Mouse (Mus musculus) heart, postnatal 10 days (tissue): ENCODE results near the gene Stpg3. TPM values are rescaled to one million over a fixed set of nuclear protein-coding genes. Genes with fewer than 3 reads are reported as not detected.

Experiments
- DNase-seq, 2 experiments: peaks; one replicate each; pipeline ENCODE4 v3.0.0; 2021
- intact Hi-C: fragments of 180-260 bp; cut with DNase I; formaldehyde crosslinking; loops from one replicate; pipeline ENCODE4 v1.15.1; 2025
- total RNA-seq, 2 experiments: library from RNA; stranded (reverse); gene quantifications; 2 replicates each; pipeline ENCODE4 v1.2.3; 2021

The Stpg3 gene
- total RNA-seq, 2 experiments from 2014 or later: not detected

DNA sequence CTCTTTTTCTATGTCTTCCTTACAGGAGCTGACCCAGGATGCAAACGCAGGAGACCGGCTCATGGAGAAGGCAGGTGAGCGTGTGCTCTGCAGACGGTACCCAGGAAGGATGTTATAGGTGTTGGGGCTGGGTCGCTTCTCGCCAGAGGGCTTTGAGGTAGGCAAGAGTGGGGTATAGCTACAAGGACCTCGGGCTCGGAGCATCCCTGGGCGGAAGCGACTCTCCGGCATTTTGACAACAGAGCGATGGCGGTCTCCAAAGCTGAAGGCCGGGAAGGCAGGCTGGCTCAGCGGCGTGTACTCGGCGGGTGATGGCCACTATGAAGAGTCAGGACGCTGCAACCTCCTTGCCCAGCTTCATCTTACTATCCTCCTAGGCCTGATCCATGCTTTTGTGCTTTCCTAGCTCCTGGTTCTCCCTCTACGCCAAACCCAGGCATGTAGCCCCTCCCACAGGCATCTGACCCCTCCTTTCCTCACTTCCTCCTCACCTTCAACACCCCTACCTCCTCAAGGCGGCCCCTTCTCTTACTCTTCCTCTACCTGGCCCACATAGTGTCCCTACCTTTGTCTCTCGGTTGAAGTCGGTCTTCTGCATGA is 1.1 kb downstream of the Stpg3 start:
- intact Hi-C loops: no loop called here
- DNase-seq: no peak

DNA sequence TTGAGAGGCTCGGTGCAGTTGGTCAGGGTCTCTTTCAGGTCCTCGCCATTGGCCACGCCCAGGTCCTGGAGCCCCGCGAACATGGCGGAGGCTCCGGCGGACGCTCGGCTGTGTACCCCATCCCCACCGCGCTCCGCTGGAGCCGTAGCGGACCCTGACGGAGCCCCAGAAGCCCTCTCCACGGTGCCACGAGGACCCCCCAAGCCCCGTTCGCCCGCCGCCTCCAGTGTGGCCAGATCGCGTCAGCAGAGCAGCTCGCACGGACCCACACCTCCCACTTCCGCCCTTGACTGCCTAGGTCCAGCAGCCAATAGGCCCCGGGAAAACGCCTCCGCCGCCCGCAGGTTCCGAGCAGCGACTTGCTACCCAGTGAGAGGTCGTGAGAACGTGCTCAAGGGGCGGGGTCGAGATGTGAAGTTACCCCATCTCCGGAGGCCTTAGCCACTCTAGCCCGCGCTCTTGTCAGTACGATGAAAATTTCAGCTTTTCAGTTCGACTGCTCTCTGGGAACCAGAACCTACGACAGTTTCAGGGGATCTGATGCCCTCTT is 3.2 kb downstream of the Stpg3 start, which contains the start of gene Nelfb:
TSS of gene Nelfb (minus strand) at position 369 of the 550 bp plus-strand sequence.
- DNase-seq: peak; percentile 94 to 96
- intact Hi-C loops: no loop called here

DNA sequence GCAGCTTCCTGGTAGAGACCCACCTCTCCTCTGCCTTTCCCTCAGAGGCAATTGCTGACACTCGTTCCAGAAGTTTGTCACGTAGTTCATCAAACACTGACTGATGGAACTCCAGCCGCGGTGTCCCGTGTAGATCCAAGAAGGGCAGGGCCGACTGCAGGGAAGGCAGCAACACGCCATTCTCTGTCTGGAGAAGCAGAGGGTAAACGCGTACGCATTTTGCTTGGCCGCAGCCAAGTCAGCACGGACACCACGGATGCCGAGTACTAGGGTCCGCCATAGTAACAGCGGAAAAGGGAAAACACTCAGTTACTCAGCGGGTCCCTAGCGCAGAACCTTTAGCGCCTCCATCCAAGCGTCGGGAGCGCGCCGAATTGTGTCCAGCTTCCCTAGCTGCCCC is 3.8 kb downstream of the Stpg3 start:
- DNase-seq: no peak
- intact Hi-C loops: no loop called here

DNA sequence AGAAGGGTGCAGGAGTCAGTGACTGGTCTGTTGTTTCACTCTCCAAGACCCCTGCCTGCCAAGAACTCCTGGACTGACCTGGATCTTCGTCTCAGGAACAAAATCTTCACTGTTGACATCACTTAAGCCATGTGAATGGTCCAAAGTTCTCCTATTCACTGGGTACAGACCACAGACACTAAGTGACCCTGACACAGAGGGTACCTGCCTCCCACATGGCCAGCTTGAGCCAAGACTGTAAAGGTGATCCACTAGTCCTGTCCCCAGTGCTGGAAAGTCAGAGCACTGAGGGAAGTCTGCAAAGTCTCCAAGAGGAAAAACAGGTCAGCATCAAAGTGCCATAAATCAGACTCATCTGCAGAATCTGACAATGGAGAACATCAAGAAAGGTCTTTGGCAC is 6.8 kb downstream of the Stpg3 start:
- intact Hi-C loops: no loop called here
- no peak for DNase-seq

DNA sequence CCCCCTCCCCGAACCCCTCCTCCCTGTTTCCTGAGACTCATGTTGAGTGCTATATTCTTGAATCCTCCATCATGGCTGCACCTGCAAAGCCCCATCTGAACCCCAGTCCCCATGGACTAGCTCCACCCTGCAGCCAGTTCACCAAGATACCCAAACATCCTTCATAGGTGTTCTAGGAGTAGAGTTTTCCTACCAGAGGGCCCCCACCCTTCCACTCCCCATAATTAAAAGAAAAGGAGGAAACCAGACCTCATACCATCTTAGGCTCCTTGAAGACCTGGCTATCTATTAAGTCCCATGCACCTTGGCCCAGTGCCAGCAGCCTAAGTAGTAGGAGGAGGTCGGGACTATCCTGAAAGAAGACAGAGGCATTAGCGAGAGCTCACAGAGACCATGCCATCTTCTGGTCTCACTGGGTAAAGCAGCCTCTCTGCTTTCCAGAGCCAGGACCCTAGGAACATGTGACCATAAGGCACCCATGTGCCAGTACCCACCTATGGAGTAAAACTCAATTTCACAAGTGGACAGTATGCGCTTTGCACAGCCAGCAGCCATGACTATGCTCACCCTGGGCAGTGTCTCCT is 10.7 kb downstream of the Stpg3 start:
- peak in 1 of 2 experiments; percentile 21 for DNase-seq

DNA sequence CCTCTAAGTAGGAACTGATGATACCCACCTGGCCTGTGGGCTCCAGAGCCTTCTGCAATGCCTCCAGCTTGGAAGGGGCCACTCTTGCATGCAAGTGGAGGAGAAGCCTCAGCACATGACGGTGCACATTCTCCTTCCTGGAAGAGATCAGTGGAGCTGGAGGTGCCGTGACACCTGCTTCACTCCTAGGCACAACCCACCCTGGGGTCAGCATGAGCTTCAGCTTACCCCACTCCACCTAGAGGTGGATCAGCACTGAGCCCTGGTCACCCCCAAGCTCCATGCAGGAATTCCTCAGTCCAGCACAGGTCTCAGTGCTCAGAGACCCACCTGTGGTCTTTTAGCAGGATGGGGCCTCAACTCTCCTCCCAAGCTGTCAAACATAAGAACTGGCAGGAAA is 13.8 kb downstream of the Stpg3 start:
- intact Hi-C loops: no loop called here

More for the DNA sequence above, 10.7 kb downstream of the Stpg3 start:
- intact Hi-C loops: no loop called here

DNA sequence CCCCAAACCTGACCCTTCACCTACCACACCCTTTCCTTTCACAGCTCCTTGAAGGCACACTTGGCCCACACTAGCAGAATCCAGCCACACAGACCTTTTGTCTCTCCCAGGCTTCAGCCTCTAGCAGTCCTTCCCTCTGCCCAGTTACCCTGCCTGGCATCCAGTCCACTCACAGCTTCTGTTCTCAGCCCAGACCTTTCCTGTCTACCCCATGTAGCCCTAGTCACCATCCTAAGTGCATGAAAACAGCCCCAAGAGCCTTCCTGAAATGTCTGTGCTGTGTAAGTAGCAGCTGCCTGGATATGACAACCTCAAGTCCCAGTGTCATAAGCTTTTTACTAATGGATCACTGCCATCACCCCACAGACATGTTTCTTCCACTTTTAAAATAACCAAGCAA is 16.5 kb downstream of the Stpg3 start:
- intact Hi-C loops: no loop called here
- DNase-seq: peak; percentile 20

More for the DNA sequence above, 13.8 kb downstream of the Stpg3 start:
- no peak for DNase-seq

DNA sequence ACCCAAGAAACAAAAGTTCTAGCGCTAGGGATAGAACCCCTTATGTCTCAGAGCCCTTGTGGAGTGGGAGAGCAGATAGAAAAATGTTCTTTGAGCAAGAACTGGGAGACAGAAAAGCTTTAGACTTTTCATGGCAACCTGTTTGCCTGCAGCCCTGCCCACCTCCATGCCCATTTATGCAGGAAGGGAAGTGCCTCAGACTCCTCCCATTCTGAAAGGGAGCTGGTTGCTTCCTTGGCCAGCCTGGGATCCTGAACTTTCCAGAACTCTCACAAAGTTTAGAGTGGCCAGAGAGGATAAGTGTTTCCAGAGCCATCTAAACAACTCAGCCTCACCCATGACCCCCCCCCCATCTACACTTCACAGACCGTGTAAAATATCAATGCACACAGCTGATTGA is 17.2 kb downstream of the Stpg3 start:
- peak in 1 of 2 experiments; percentile 9 for DNase-seq

DNA sequence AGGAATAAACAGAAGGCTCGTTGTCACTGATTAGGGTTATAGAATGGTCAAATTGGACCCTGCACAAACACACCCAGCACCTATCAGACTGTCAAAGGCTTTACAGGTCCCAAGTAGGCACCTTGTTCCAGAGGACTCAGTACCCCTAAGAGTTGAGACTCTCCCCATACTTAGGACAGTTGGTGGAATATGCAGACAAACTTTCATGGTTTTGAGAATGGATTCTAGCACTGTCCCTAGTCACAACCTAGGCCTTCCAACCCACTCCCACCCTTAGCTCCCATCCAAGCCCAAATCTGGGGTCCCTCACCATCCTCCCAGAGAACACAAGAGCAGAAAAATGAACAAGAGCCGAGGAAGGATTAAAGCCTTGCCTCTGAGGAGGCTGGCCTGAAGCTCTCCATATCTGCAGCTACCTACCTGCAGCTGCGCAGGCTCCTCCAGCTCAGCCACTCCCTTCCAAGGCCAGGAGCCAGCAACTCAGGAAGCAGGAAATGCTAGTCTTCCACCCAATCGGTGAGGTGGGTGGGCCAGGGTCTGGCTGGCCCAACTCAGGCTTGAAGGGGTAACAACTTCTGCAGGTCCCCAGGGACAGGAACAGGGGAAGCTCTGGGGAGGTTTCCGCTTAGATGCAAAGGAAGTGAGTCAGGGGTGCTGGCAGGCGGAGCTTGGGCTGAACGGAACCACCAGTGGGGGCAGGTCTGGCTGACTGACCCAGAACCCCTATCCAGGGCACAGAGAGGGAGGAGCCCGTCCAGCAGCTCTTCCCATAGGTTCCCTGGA is 18.1 kb downstream of the Stpg3 start, which contains the start of gene Tor4a:
TSS of gene Tor4a (minus strand) at position 715 of the 783 bp plus-strand sequence.
- intact Hi-C loops: no loop called here
- DNase-seq: peak; percentile 85

More for the DNA sequence above, 17.2 kb downstream of the Stpg3 start:
- intact Hi-C loops: no loop called here

DNA sequence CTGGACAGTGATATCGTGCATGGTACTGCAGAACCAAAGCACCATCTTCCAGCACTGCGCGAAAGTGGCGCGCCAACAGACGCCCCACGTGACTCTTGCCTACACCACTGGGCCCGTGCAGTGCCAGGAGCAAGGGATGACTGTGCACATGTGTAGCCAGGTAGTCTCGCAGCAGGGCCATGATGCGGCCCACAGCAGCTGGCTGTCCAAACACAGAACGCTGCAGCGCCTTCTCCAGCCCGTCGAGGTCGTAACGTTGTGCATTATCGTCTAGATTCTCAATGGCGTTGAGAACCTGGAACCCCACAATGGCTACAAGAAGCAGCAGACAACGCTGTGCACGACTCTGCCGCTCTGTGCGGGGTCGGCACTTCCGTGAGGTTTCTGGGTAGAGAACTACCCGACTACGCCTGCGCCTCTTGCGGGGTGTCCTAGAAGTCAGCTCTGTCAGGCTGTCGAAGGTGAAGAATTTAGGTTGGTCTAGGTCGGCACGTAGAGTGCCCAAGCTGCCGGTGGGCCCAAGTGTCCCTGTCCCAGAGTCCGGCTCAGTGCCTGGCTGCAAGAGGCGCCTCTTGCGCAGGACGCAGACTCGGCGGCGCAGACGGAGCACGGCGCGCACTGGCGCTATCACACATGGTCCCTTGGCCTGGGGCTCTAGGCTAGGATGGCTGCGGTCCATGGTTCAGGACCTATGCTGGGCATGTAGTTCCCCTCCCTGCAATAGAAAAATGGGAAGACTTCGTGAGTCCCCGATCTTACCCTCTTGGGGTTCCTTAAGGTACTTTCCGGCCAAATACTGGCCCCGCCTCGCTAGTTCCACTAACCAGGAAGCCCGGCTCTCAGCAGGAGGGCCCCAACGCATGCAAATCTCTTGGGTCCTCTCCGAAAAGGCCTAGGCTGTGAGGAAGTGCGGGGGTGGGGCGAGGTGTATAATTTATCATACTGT is 19.0 kb downstream of the Stpg3 start:
- intact Hi-C loops: no loop called here
- peak; percentile 74 to 75 for DNase-seq

DNA sequence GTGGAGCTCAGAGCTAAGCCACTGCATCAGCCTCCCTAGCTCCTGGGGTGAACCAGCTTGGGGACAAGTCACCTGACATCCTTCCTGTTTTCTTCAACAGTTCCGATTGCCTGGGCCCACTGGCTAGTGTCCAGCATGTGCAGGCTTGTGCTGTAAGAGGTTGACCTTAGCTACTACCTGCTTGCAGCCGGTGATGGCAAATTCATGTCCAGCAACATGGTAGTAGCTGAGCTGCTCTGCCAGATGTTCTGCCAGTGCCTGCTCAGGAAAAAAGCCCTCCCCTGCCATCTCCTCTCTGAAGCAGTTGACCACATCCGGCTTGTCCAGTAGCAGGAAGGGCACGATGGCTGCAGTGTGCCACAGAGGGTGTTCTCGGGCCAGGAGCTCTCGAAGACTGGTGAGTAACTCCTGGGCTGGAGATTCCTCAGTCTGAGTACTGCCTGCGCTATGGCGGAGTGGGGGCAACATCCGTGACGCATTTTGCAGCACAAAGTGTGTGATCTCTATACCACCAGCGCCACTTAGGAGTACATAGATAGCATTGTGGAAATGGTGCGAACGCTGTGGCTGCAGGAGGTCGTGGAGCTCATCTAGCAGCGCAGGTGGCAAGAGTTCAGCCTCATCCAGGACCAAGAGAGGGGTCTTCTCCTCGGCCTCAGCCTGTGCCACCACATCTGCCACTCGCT is 19.8 kb downstream of the Stpg3 start:
- intact Hi-C loops: loop anchor here (1.0 kb wide), 1 partner anchor 34 kb away; no protein-coding TSS in a partner anchor
- peak in 1 of 2 experiments; percentile 25 for DNase-seq

DNA sequence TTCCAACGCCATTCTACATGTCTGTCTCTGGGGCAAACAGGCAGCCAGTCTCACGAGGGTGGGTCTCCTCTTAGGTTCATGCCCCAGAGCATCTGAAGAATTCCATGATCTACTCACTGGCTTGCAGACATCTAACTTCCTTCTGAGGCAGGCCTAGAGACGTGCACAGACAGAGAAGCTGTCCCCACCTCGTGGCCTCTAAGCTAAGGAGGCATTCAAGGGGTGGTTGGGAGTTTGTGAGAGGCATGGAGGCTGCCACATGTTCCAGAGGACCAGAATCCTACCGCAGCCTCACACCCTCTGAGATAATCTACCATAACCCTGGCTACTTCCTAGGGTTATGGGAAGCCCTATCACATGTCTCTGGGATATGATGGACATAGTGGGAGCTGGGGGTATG is 20.4 kb downstream of the Stpg3 start:
- intact Hi-C loops: loop anchor here (1.0 kb wide), 1 partner anchor 34 kb away; no protein-coding TSS in a partner anchor
- no peak for DNase-seq

DNA sequence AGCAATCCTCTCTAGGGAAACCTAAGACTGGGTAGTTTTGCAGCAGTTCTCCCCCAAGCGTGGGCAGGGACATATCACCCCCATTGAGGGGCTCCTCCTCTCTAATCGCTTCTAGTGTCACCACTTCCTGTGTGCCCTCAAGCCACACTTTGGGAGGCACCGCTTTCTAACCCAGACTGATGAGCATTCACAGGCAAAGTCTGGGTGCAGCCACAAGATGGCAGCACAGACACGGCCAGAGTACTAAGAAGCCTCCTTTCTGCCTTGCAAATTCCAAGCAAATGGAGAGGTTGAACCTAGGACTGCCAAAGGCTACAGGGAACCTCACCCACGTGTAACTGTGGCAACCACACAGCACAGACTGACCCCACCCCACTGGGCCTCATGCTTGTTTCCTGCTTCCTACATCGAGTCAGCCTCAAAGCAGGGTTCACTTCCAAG is 21.1 kb downstream of the Stpg3 start:
- intact Hi-C loops: loop anchor here (1.0 to 2.0 kb wide), 2 partner anchors 62 to 135 kb away; partner anchors contain the start of gene Tmem203
- peak; percentile 87 to 89 for DNase-seq

DNA sequence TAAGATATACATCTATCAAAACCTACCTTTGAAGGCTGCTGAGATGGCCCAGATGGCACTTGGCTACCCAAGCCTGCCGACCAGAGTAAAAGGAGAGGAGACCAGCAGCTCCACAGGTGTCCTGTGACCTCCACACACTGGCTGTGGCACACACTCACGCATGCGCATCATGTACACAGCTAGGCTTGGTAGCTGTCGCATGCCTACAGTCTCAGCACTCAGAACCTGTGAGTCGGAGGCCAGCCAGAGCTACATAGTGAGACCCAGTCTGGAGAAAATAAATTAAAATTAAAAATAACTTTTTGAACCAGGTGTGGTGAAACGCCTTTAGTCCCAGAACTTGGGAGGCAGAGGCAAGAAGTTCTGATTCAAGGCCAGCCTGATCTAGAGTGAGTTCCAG is 26.6 kb downstream of the Stpg3 start:
- DNase-seq: no peak
- intact Hi-C loops: loop anchor here (1.0 to 2.0 kb wide), 2 partner anchors 61 to 89 kb away; no protein-coding TSS in a partner anchor

DNA sequence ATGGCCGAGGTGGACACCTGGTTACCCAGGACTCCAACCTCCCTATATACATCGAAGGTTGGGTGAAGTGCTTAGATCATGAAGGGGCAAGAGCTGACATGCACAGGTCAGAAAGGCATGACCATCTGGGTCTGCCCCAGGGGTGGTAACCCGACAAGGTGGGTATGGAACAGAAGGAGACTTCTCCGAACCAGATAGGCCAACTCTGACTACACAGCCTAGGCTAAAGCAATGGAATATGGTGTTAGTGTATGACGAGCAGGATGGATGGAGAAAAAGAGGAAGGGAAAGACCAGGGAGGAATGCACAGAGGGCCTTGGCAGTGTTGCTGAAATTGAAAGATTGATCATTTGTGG is 27.9 kb downstream of the Stpg3 start:
- intact Hi-C loops: loop anchor here (2.0 kb wide), 1 partner anchor 88 kb away; no protein-coding TSS in a partner anchor
- no peak for DNase-seq

DNA sequence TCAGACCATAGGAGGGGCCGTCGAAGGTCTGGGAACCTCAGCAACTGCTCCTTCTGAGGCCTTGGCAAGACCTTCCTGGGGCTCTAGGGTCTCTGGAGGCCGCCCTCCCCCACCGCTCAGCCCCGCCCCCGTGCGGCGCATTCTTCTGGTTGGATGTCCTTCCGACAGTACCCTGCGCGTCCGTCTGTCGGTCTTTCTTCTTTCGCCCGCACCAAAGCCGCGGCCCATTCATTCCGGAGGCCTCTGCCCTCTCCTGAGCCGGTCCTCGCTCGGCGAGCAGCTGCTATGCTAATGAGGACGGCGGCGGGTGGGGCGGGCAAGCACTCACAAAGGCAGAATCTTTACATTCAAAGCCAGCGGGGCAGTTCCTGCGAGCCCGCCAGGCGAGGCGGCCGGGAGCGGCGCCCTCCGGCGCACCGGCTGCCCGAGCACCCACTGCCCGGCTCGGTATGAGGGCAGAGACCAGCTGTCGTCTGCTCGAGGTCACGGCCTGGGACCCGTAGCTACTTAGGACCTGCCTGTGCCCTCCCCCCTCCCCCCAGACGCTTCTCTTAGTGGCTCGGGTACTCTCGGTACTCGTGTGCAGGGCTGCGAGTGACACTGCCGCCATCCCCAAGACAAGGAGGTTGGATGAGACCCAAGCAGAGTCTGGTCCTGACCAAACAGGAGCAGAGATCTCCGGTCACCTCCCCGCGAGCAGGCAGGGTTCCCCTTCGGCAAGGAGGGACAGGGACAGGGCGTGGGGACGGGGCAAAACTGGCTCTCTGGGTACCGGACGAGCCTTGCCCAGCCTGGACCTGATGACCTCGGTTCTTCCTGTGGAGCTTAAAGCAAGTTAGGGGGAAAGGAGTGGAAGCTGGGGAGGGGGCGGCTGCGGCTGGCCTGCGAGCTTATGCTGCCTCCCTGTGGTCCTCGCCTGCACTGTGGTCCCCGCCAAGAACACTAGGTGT is 28.5 kb downstream of the Stpg3 start:
- peak; percentile 59 to 64 for DNase-seq
- intact Hi-C loops: loop anchor here (2.0 kb wide), 1 partner anchor 87 kb away; no protein-coding TSS in a partner anchor

DNA sequence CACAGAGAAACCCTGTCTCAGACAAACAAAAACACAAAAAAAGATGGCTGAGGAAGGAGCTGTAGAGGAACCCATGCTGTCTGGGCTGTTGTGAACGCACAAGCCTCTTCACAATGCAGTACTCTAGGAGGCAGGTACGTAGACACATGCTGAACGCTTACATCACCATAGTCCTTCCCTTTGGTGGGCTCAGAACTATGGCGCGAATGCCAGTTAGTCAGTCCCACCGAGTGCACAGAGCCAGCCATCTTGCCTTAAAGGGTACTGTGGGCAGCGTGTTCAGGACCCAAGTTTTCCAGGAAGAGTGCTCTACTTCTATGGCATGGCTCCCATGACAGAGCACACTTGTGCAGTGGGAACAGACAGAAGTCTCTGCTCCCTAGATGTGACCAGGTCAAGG is 29.9 kb downstream of the Stpg3 start:
- intact Hi-C loops: loop anchor here (5.0 kb wide), 1 partner anchor 42 kb away; no protein-coding TSS in a partner anchor
- DNase-seq: no peak

DNA sequence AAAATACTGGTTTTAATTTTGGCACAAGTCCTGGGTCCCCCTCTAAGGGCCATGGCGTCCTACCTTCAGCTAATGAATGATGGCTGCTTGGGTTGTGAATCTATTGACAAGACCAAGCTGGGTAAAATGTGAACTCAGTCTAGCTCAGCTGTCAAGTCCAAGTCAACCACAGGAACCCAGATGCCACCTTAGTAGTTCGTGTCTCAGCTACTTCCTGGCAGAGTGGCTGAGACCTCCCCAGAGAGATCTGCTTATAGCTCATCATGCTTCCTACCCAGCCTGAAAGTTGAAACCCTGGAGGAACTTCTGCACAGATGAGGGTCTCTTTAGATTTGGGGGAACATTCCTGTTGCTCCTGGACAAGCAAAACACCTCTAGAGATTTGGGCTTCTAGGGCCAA is 31.1 kb downstream of the Stpg3 start:
- DNase-seq: no peak
- intact Hi-C loops: loop anchor here (5.0 kb wide), 1 partner anchor 41 kb away; no protein-coding TSS in a partner anchor
